Mouse (Mus musculus) kidney, adult 18-20 months (tissue): ENCODE data around the gene 9430097D07Rik.
A peak's percentile ranks its signal among the peaks of the same experiment; 100 is the strongest.

Experiments used
- DNase-seq: peaks from one replicate; pipeline ENCODE4 v3.0.0; 2021

Gene 9430097D07Rik

GRCm38 (mm10) chr2:32555484-32555883 lies 20.0 kb downstream of the 9430097D07Rik start:
- DNase-seq: peak; percentile 31

DNA sequence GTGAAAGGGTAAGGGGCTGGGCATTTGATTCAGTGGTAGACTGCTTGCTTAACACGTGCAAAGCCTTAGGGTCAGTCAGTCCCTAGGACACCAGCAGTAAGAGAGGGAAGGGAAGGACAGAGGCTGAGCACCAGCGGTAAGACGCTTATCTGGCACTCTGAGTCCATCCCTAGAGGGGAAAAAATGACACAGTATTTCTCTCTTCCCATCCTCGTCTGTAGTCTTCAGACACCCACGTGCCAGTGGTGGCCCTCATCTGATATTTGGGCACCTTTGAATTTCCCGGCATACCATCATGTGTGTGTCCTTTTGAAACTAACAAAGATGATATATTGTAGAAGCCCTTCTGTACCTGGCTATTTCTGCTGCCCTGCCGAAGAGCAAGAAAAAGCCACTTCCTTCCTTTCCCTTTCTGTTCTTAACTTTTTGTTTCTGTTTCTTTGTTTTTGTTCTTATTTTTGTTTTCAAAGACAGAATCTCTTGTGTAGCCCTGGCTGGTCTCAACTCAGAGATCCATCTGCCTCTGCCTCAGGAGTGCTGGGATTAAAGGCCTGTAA lies 21.8 kb downstream of the 9430097D07Rik start:
- DNase-seq: no peak

DNA sequence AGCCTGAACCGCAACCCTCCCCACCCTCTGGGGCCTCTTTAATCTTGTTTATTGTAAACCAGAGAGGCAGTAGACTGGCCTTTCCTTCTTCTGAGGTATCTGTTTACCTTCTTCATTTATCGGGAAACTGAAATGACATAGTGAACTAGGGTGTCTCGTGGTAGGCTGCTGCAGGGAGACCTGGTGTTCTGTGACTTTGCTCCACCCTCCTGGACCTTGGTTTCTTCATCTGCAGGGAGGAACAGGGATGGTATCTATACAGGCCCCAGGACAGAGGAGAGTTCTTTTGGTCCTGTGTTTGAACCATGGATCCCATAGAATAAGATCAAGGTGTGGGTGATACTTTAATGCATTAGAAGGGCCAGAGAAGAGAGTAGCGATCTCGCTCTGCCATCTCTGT lies 24.2 kb downstream of the 9430097D07Rik start:
- no peak for DNase-seq

GRCm38 (mm10) chr2:32549764-32550163 lies 25.7 kb downstream of the 9430097D07Rik start:
- no peak for DNase-seq

DNA sequence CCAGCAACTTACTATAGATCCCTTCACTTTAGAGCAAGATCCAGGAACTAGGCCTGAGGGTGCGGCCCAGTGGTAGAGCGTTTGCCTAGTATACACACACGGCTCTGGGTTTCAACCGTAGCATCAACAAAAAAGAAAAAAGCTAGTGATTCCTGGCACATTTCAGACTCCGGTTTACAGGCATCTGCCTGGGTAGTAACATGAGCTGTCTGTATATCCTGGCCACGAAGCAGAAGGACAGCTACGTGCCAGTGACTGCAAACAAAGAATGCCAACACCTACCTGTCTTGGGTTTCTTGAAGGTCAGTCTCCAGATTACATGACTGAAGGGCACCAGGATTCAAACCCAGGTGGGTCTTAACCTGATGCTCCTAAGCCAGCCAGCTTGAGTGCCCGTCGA lies 26.3 kb downstream of the 9430097D07Rik start:
- no peak for DNase-seq

DNA sequence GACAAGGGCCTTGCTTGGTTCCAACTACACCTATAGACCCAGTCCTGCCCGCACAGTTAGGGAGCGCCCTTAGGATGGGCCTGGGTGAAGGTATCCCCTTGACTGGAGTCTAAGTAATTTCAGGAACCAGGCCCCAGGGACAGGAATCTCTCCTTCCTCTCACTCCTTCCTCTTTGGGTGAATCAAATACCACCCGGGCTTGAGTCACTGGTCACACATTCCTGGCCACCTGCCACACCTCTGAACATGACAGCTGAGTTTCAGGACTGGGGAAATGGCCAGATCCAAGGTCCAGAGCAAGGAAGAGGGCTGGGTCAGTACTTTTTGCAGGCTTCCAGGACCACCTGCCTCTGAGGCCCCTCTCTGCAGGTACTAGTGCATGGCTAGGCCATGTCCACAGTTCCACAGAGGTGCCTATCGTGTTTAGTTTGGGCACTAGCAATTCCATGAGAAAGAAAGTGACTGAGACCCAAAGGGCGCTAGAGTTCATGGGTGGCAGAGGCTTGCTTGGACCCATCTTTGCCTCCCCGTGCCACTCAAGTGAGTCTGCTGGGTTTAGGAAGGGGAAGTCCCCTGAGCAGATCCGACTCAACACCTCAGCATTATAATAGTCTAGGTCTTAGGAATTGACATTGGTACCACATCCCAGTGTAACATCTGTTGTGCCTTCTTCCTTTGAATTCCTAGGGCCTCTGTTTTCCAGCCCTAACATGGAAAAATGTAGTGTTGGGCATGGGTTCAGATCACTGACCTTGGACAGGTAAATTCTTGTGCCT lies 27.3 kb downstream of the 9430097D07Rik start:
- peak; percentile 63 for DNase-seq

DNA sequence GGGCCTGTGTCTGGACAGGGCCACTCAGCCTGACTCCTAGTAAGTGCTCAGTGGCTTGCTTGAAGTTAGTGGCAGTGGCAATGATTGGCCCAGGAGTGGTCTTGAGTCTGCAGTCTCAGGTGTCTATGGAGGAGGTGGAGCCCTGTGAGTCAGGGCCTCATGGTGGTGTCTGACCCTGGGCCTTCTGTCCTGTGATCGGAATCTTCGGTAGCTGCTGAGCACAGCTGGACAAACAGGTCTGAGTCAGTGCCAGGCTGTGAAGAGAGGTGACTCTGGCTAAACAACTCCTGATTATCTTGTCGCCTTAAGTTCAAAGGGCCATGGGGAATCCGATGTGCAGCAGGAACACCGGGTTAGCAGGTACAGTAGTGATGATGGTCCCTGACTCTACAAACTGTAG lies 28.1 kb downstream of the 9430097D07Rik start:
- no peak for DNase-seq

DNA sequence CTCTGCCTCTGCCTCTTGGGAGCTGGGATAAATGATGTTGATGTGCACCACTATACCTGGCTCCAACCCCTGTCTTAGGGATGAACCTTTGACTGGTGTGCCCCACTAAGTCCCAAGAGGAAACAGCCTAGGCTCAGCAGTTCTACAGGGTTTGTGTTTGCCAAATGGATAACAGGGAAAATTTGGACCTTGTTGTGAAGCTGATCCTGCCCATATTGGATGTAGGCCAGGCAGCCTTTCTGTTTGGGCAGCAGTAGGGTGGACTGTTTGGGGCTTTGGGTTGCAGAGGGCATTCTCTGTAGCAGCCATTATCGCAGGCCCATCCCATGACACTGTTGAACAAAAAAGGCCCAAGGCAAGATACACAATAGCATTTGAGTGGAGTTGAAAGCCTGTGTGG lies 28.5 kb downstream of the 9430097D07Rik start:
- DNase-seq: no peak

- DNase-seq: no peak
These were observed 32.4 kb downstream of the 9430097D07Rik start for GRCm38 (mm10) chr2:32543031-32543449.

DNA sequence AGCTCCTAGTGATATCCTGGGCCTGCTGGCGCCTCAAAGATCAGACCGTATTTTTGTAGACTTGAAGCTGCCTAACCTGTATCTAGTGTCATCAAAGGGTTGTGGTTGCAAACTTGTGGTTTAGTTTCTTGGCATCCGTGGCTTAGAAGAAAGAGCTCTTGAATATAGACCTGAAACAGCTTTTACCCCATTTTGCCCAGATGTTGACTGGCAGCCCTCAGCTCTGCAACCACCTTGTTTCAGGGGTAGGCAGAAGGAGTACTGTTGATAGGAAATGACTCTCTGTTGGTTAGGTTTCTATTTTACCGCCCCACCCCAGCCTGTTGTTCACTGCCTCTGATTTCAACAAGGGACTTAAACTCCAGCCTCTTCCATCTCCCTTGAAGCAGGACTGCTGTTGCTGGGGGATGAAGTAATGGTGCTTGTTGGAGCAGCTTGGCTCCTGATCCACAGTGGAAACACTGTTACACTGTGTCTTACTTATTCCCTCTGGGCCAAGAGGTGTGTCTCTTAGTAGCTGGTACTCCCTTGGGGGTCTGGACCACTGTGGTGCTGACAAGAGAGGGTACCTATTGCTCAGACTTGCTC lies 33.4 kb downstream of the 9430097D07Rik start:
- DNase-seq: no peak

DNA sequence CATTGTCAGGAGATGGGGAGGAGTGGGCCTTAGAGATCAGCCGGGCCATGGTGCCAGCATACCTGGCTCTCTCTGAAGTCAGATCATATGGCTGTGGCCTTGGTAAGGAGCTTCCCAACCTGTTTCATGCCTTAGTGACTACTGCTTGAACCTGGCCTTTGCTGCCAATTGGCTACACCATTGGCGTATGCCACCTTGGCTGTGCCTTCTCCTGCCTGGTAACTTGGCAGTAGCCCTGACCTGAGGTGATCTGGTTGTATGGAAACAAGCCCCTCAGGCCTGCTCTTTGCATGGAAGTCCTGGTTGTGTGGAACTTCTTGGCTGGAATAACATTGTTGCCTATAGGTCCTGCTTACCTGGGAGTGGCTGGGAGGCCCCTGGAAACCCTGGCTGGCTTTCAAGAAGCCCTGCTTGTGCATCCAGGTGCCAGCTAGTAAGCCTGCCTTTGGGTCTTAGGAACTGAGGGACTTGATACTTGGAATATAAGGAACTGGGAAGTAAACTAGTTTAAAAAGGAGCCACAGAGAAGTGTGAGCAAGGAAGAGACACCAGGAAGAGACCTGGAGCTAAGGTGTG lies 34.1 kb downstream of the 9430097D07Rik start:
- DNase-seq: no peak

DNA sequence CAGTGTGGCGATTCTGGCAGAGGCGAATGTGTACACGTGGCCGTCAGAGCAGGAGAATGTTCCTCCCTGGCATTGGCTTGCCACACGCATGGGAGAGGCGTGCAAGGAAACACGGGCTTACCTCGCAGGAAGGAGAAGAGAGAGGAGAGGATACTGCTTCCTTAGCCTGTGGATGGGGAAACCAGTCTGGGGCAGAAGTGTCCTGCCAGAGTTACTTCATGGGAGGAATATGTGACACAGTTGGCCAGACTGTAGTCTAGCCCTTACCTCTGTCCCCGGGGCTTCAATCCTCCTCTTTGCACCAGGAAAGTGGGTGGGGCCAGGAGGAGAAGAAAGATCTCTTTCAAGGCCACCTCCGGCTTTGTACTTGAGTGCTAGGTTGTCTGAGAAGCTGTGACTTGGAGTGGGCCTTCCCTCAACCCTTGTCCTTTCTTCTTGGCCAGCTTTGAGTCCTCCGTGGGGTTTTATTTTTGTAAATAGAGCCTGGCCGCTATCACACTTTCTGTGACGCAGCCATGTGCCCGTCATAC lies 36.0 kb downstream of the 9430097D07Rik start:
- DNase-seq: no peak

GRCm38 (mm10) chr2:32538461-32538860 lies 37.0 kb downstream of the 9430097D07Rik start:
- DNase-seq: no peak

GRCm38 (mm10) chr2:32537941-32538340 lies 37.5 kb downstream of the 9430097D07Rik start:
- DNase-seq: no peak

- peak; percentile 60 for DNase-seq
These were observed 38.1 kb downstream of the 9430097D07Rik start for GRCm38 (mm10) chr2:32537360-32537905.

DNA sequence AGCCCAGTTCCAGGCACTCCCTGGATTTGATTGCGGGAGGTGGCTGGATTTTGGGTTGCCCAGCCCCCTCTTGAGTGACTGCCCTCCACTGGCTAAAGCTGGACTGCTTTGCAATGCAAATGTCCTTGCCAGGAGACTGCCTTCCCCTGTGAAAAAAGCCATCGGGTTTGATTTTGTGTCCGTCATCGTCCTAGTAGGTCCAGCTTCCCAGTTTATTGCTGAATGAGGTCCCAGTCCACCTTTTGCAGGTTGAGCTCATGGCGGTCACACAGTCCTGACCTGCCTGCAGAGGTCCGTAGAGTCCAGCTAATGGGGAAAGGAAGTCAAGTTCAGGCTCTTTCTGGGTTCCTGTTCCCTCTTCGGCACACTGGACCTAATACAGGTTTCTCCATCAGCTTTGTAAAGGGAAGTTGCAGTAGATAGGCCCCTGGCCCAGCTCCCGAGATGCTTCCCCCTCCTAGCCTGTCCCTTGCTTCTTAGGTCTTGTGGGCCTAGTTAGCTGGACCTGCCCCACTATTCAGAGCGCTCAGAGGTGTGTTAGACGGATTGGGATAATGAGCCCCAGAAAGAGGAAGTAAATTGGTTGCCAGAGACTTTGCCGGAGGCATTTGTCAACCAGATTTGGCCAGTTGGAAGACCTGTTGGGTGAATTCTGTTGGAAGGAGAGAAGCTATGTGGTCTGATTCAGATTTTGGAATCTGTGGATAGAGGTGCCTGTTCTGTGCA lies 38.7 kb downstream of the 9430097D07Rik start:
- DNase-seq: peak; percentile 79

GRCm38 (mm10) chr2:32536086-32536633 lies 39.3 kb downstream of the 9430097D07Rik start:
- DNase-seq: peak; percentile 71

GRCm38 (mm10) chr2:32535501-32535991 lies 39.9 kb downstream of the 9430097D07Rik start:
- peak; percentile 85 for DNase-seq

DNA sequence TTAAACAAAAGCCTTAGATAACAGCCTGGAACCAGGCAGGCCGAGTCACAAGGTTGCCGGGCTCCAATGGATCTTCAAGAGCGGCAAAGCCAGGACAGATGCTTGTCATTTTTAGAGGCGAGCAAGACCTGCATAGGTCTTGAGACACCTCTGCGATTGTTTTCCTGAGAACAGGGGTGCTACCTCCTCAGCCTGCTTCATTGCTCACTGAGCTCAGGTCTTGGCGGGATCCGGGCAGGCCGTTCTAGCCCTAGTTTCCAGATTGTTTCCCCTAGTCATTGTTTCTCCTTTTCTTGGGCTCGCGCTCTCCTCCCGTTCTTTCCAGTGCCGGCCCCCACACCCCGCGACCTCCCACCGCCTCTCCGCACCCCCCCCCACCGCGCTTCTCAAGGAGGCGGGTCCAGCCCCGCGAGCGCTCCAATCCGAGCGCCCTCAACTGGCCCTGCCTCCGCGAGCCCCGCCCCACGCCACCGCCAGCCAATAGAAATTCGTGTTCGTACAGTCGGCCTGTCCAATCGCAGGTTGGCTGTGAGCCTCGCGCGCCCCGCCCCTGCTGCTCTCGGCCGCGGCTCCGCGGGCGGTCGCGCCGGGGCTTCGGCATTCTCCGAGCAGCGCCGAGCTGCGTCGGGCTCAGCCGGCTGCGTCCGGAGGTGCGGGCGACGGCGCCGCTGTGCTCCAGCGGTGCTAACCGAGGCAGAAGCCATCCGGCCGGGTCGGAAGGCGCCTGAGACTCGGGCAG lies 40.6 kb downstream of the 9430097D07Rik start, which contains the start of gene Fam102a:
Gene Fam102a (plus strand): TSS at position 600 of the 739 bp plus-strand sequence.
- peak; percentile 99 for DNase-seq

- peak; percentile 68 for DNase-seq
These were observed 41.3 kb downstream of the 9430097D07Rik start for GRCm38 (mm10) chr2:32534061-32534732.

GRCm38 (mm10) chr2:32533163-32533562 lies 42.3 kb downstream of the 9430097D07Rik start:
- DNase-seq: no peak
